Mouse (Mus musculus) lung, postnatal 0 days (tissue): ENCODE results near the gene Borcs7.

Source experiments
- CTCF ChIP-seq: IDR thresholded peaks from 2 replicates; pipeline ENCODE4 v1.5.1; 2016; ENCODE audit warnings: antibody characterized with exemption, mild to moderate bottlenecking
- EP300 ChIP-seq: IDR thresholded peaks from 2 replicates; pipeline ENCODE4 v1.6.1; 2016; ENCODE audit warnings: antibody characterized with exemption, mild to moderate bottlenecking, control low read depth

GRCm38 (mm10) chr19:46690387-46690786 lies 681 bp downstream of the Borcs7 start:
- no peak for TF ChIP-seq CTCF
- no peak for TF ChIP-seq EP300
